Mouse (Mus musculus) lung, postnatal 0 days (tissue): ENCODE results near the gene Kmt2a.

Source experiments
- CTCF ChIP-seq: IDR thresholded peaks from 2 replicates; pipeline ENCODE4 v1.5.1; 2016; ENCODE audit warnings: antibody characterized with exemption, mild to moderate bottlenecking
- EP300 ChIP-seq: IDR thresholded peaks from 2 replicates; pipeline ENCODE4 v1.6.1; 2016; ENCODE audit warnings: antibody characterized with exemption, mild to moderate bottlenecking, control low read depth

DNA sequence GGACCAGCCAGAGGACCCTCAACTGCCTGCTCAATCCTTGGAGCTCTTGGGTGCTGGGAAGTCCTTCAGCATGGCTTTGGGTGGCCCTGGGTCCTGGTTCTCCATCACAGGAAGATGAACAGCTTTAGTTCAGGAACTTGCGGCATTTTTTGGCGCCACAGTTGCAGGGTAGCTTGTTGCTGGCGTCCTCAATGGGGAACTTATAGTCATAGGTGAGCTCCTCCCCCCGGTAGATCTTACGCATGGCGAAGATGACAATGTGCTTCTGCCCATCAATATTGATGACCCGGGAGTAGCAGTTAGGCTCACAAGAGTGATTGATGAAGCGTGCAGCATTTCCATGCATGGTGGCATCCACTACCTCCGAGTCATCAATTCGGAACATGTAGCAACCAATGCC lies 73.3 kb downstream of the Kmt2a start:
- TF ChIP-seq CTCF, result no peak
- TF ChIP-seq EP300, result no peak
